Mouse (Mus musculus): ENCODE results near the gene Mki67. TPM values are rescaled to one million over a fixed set of nuclear protein-coding genes. Genes with fewer than 3 reads are reported as not detected.

The Mki67 gene
- polyA plus RNA-seq, 1 experiment from 2014 or later: 82.1 TPM

DNA sequence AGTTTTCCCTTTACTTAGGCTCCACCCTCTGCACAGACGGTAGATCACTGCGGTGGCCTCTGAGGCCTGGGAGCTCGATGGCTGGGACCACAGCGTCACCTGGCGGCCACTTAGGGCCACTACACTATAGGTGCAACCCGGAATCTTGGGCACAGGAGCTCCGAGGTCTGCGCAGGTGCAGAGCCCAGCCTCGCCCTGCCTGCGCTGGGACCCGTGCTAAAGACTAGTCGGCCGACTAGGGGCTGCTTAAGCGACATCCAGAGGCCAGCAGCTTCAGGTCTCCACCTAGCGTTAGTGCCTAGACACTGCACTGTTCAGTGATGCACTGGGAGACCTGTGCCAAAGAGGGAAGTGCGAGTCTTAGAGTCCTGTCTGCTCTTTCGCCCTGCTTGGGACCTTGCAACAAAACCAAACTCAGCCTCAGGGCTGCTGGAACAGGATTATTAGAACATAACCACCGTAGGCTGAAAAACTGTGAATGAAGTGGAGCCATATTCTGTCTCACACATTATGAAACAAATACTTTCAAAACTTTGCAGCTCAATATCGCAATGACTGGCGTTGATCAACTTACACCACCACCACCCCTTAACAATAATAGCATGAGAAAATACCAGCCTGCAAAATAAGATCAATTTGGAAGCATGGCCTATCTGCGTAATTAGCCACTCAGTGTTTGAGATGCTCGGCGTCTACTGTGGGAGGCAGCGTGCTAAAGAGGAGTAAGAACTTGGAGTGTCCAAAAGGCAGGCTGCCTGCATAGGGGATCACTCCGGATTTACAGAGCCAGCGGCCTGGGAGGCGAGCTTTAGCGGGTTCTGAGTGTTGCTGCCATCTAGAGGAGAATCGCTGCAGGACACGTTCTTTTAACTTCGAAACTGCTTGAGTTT, 19.8 kb upstream of the Mki67 start:
- Histone ChIP-seq H3K4me1 (replicated peaks) (peaks cover 15% of the 10 kb centered on the region), H3K4me3 (replicated peaks) (peak overlapping the region; percentile 42), H3K36me3 (no peaks in the 10 kb centered on the region), H3K27me3 (no peaks in the 10 kb centered on the region), H3K9me3 (replicated peaks) (no peaks in the 10 kb centered on the region), H3K4me2 (peak overlapping the region; percentile 67), H3K9ac (peak overlapping the region; percentile 34; the same call in 1 of the 2 replicates), H3K27ac (peak overlapping the region; percentile 19; the same call in 1 of the 2 replicates)
- 15% methylated on average over 31 of the region's 31 CpGs for WGBS (ENCODE audit: insufficient replicate concordance)
- peak; percentile 64 for DNase-seq
- peak; percentile 95 for ATAC-seq (ENCODE audit: low read depth)

DNA sequence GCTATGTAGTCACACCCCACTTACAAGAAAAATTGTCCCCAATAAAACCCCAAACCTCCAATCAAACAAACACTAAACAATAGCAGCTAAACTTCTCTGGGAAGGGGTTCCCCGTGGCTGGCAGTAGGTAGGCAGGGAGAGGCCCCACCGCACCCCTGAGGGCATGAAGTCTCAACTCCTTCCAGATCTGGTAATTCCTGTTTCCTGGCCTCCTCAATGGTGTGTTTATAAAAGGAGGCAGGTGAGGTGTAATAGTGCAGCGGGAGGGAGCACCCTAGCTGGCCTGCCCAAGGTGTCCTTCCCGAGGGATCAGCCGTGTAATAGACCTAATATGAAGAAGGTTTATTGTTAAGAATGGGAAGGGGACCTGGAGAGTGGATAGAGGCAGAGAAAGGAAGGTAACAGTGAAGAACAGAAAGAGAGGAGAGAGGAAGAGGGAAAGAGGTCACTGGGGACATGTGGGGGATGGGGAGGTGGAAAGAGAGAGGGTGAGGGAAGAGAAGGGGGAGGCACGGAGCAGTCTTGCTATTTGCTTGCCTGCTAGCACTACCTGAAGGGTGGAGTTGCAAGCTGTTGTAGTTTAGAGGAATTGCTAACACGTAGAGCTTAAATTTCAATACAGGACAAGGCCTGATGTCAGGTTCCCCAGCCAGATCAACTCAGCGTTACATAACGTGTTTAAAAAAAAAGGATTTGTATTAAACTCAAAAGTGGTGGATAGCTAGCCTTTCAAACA, 18.9 kb upstream of the Mki67 start:
- DNase-seq (no peak), ATAC-seq (ENCODE audit: low read depth) (peak; percentile 4; the same call in 1 of the 2 replicates)
- H3K27me3 ChIP-seq: no peaks in the 10 kb centered on the region
- H3K27ac ChIP-seq: 0 out of 2 replicates have a peak overlapping the region, but pooled peaks have one; percentile 4
- peak overlapping the region; percentile 5; the same call in 1 of the 2 replicates for H3K9ac ChIP-seq
- no peak overlapping the region for H3K4me3 ChIP-seq (replicated peaks)
- no peaks in the 10 kb centered on the region for H3K36me3 ChIP-seq
- peak overlapping the region; percentile 67; the same call in 1 of the 2 replicates for H3K4me2 ChIP-seq
- peaks cover 15% of the 10 kb centered on the region for H3K4me1 ChIP-seq (replicated peaks)
- no peaks in the 10 kb centered on the region for H3K9me3 ChIP-seq (replicated peaks)
- 77% methylated on average over 9 of the region's 9 CpGs for WGBS (ENCODE audit: insufficient replicate concordance)

DNA sequence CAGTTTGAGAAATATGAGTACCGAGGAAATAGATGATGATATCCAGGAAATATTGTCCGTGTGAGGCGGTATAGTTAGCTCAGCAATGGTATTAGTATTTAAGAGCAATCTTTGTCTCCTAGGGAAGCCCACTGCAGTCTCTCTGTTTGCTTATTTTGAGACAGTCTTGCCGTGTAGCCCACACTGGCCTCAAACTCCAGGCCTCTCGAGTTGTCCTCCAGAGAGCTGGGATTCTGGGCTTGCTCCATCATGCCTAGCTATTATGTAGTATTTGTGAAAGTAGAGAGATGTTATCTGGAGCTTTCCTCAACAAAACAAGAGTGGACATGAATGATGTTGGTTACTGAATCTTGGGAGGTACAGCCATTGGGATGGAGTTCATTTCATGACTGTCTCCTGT, 18.2 kb upstream of the Mki67 start:
- no peak for ATAC-seq (ENCODE audit: low read depth)
- H3K4me2 ChIP-seq: no peak overlapping the region
- 78% methylated on average over 5 of the region's 5 CpGs for WGBS (ENCODE audit: insufficient replicate concordance)

DNA sequence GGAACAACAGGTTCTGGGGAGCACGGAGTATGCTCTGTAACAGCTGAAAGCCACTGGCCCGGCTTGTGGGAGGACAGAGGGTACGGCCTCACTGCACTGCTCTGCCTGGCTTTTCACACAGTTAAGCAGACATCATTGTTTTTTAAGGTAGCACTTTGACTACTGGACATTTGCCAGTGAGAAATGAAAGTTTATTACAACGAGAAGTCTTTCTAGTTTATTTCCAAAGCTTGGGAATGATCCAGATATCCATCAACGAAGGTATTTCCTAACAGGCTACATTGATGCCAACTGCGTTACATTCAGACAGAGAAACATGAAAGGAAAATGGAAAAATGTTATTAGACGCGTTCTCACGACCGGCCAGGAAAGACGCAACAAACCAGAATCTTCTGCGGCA, 11.9 kb upstream of the Mki67 start:
- H3K4me2 ChIP-seq: no peak overlapping the region
- no peak overlapping the region for H3K4me3 ChIP-seq (replicated peaks)
- H3K9me3 ChIP-seq (replicated peaks): no peaks in the 10 kb centered on the region
- no peaks in the 10 kb centered on the region for H3K36me3 ChIP-seq
- no peak for ATAC-seq (ENCODE audit: low read depth)
- no peak overlapping the region for H3K9ac ChIP-seq
- peaks cover 15% of the 10 kb centered on the region for H3K4me1 ChIP-seq (replicated peaks)
- H3K27ac ChIP-seq: no peak overlapping the region
- DNase-seq: no peak
- H3K27me3 ChIP-seq: no peaks in the 10 kb centered on the region
- WGBS (ENCODE audit: insufficient replicate concordance): 89% methylated on average over 12 of the region's 12 CpGs

More for the DNA sequence above, 18.2 kb upstream of the Mki67 start:
- Histone ChIP-seq H3K9ac (no peak overlapping the region), H3K27ac (no peak overlapping the region), H3K4me1 (replicated peaks) (peaks cover 15% of the 10 kb centered on the region), H3K9me3 (replicated peaks) (no peaks in the 10 kb centered on the region), H3K4me3 (replicated peaks) (no peak overlapping the region), H3K27me3 (no peaks in the 10 kb centered on the region), H3K36me3 (no peaks in the 10 kb centered on the region)
- no peak for DNase-seq

DNA sequence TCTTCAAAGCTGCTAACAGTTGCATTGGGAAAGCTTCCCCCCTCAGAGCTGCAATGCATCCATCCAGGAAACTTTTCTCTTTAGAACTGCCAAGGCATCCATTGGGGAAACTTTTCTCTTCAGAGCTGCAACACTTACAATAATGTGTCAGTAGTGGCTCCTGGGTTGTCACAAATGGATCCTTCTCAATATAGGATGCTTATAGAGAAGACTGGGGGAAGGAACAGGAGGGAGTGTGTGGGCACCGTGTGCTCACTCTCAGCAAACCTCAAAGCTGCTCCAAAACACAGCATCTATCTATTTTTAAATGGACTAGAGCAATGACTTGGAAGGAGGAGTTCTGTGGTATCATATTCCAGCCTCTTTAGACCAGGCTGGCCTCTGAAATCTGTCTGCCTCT, 10.5 kb upstream of the Mki67 start:
- Histone ChIP-seq H3K27ac (no peak overlapping the region), H3K9me3 (replicated peaks) (no peaks in the 10 kb centered on the region), H3K36me3 (no peaks in the 10 kb centered on the region), H3K4me2 (no peak overlapping the region), H3K4me1 (replicated peaks) (peaks cover 28% of the 10 kb centered on the region), H3K27me3 (no peaks in the 10 kb centered on the region), H3K4me3 (replicated peaks) (no peak overlapping the region), H3K9ac (no peak overlapping the region)
- DNase-seq (no peak), ATAC-seq (ENCODE audit: low read depth) (no peak)
- WGBS (ENCODE audit: insufficient replicate concordance): 56% methylated on average over 1 of the region's 1 CpGs

DNA sequence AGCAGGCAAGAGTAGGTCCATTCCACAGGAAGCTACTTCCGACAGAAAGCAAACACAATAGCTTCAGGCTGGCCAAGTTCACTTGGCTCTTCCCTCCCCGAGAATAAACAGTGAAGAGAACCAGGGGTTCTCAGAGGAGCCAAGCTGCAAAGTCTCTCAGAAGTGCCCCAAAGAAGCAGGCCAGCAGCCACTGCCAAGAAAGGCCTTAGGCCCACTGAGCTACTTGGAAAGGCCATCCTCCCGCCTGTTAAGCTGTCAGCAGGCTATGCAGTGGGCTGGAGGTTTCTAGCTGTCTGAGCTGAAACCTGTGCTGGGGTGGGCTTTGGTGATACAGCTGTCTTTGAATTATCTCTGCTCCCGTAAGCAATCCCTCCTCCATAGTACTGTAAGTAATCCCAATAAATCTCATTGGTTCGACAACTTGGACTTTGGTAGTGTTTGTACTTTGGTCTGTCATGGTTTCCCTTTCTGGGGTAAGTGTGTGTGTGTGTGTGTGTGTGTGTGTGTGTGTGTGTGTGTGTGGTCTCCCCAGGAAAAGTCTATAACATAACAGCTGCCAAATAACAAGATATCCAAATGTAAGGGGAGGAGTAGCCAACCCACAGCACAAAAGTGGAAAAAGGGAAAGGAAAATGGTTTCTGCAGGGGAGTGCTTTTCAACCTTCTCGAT, 7.6 kb upstream of the Mki67 start:
- peak overlapping the region; percentile 73 for H3K4me2 ChIP-seq
- peak overlapping the region; percentile 76 for H3K9ac ChIP-seq
- WGBS (ENCODE audit: insufficient replicate concordance): 62% methylated on average over 6 of the region's 6 CpGs
- DNase-seq (no peak), ATAC-seq (ENCODE audit: low read depth) (no peak)
- H3K4me1 ChIP-seq (replicated peaks): peaks cover 51% of the 10 kb centered on the region
- H3K27me3 ChIP-seq: no peaks in the 10 kb centered on the region
- 0 out of 2 replicates have a peak overlapping the region, but pooled peaks have one; percentile 16 for H3K4me3 ChIP-seq (replicated peaks)
- H3K36me3 ChIP-seq: no peaks in the 10 kb centered on the region
- no peaks in the 10 kb centered on the region for H3K9me3 ChIP-seq (replicated peaks)
- peak overlapping the region; percentile 99 for H3K27ac ChIP-seq

DNA sequence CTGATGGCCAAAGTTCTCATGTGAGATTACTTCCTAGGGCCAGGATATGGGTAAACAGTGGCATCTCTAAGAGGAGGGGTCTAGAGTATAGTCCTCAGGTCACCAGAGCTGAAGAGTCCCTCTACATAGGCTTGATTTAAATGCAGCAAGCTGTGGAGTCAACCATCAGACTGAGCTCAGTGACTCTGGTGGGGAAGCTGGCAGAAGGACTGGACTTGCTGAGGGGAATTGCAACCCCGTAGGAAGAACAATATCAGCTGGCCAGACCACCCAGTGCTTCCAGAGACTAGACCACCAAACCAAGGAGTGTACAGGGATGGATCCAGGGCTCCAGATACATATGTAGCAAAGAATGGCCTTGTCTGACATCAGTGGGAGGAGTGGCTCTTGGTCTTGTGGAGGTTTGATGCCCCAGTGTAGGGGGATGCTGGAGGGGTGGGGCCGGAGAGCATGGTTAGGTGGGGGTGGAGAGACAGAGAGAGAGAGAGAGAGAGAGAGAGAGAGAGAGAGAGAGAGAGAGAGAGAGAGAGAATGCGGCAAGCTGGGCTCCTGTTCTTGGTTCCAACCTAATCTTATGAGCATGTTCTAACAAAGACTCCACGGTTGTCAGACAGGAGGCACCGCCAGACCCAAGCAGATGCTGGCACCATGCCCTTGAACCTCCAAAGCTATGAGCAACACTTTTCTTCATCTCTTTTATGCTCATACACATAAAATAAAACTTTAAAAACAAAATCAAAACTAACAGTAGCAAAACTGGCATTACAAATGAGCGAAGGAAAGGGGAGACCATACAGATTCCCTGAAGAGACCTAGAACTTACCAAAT, 6.1 kb upstream of the Mki67 start:
- peak overlapping the region; percentile 99 for H3K27ac ChIP-seq
- H3K4me1 ChIP-seq (replicated peaks): peaks cover 62% of the 10 kb centered on the region
- H3K4me3 ChIP-seq (replicated peaks): peak overlapping the region; percentile 57
- 41% methylated on average over 6 of the region's 6 CpGs for WGBS (ENCODE audit: insufficient replicate concordance)
- no peaks in the 10 kb centered on the region for H3K36me3 ChIP-seq
- H3K9ac ChIP-seq: peak overlapping the region; percentile 76
- ATAC-seq (ENCODE audit: low read depth) (peak; percentile 44), DNase-seq (no peak)
- H3K4me2 ChIP-seq: peak overlapping the region; percentile 73
- H3K9me3 ChIP-seq (replicated peaks): no peaks in the 10 kb centered on the region
- no peaks in the 10 kb centered on the region for H3K27me3 ChIP-seq

DNA sequence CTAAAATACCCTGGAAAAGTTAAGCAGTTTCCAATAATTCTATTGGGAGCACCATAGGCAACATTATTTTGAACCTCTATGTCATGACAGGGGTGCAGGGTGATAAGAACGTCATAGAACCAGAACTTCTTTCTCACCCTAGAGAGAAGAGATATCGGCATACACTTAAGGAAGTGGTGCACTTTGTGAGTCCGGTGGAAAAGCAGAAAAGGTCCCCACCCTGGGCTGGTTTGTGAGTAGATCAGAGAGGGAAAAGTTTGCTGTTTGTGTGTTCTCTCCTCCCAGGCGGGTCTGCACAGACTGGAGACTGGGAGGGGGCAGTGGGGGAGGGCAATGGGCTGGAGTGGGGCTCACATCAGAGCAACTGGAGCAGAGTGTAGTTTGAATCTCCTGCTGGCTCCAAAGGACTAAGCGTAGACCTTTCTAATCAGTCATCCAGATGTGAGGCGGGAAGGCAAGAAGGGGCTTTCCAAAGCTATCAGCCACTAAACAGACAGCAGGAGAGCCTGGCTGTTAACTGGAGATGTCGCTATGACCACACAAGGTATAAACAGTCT, 5.4 kb upstream of the Mki67 start:
- WGBS (ENCODE audit: insufficient replicate concordance): 11% methylated on average over 7 of the region's 7 CpGs
- DNase-seq: peak; percentile 83
- peak; percentile 93 for ATAC-seq (ENCODE audit: low read depth)
- Histone ChIP-seq H3K4me1 (replicated peaks) (peaks cover 69% of the 10 kb centered on the region), H3K36me3 (no peaks in the 10 kb centered on the region), H3K9me3 (replicated peaks) (no peaks in the 10 kb centered on the region), H3K4me3 (replicated peaks) (peak overlapping the region; percentile 57), H3K4me2 (peak overlapping the region; percentile 73), H3K27ac (peak overlapping the region; percentile 99), H3K9ac (peak overlapping the region; percentile 76), H3K27me3 (no peaks in the 10 kb centered on the region)

DNA sequence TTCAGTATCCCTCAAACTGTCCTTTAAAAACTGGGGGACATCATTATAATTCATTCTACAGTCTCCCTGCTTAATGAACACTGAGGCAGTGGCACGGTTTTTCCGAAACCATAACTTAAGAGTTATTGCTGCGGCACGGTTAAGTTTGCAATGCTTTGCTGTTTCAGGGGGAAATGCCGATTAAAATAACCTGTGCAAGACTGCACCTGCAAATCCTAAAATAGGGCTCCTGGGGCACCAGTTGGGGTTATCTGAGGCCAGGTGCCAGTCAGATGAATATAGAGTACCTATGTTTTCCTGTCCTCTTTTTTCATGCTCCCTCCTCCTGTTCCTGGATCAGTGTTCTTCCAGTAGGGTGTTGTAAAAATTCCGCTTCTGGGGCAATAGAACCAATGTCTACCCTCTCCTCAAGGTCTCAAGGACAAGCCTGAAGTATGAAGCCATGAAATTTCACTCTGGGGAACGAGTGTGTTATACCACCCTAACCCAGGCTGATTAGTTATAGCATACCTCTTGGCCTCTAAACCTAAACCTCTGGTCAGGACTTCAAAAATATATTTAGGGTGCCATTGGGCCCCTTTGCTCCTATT, 902 bp upstream of the Mki67 start:
- ATAC-seq (ENCODE audit: low read depth) (no peak), DNase-seq (no peak)
- Histone ChIP-seq H3K4me1 (replicated peaks) (peaks cover 64% of the 10 kb centered on the region), H3K9ac (peak overlapping the region; percentile 62), H3K4me3 (replicated peaks) (peak overlapping the region; percentile 56), H3K27me3 (no peaks in the 10 kb centered on the region), H3K4me2 (peak overlapping the region; percentile 77), H3K27ac (peak overlapping the region; percentile 80), H3K9me3 (replicated peaks) (no peaks in the 10 kb centered on the region), H3K36me3 (peaks cover 22% of the 10 kb centered on the region)
- 54% methylated on average over 7 of the region's 7 CpGs for WGBS (ENCODE audit: insufficient replicate concordance)

DNA sequence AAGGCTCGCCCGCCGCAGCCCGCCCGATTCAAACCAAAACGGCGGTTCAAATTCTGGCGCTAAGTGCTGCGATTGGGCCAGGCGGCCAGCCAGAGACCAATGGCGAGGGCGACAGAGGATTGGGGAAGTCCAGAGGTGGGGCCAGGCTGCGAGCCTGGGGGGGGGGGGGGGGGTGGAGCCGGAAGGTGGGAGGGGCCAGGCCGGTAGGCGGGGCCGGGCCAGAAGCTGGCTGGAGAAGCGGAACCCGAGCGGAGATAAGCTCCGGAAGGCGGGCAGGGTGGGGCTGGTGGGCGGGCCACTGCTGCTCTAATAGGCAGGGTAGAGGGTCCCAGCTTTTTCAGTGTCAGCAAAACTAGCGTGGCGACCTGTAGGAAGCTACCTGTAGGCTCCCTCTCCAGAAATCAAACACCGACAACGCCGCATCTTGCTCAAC, 300 bp upstream of the Mki67 start:
- Histone ChIP-seq H3K9me3 (replicated peaks) (no peaks in the 10 kb centered on the region), H3K9ac (peak overlapping the region; percentile 100), H3K4me1 (replicated peaks) (peaks cover 62% of the 10 kb centered on the region), H3K4me3 (replicated peaks) (peak overlapping the region; percentile 98), H3K27ac (peak overlapping the region; percentile 97), H3K27me3 (no peaks in the 10 kb centered on the region), H3K36me3 (peaks cover 26% of the 10 kb centered on the region), H3K4me2 (peak overlapping the region; percentile 85)
- 0% methylated on average over 26 of the region's 28 CpGs for WGBS (ENCODE audit: insufficient replicate concordance)
- DNase-seq (peak; percentile 90), ATAC-seq (ENCODE audit: low read depth) (peak; percentile 94)

Data from liver, embryonic 13.5 days (tissue).